Mouse (Mus musculus): ENCODE results near the gene Espn. TPM values are rescaled to one million over a fixed set of nuclear protein-coding genes. Genes with fewer than 3 reads are reported as not detected.

Gene Espn
- polyA plus RNA-seq (2014; fragmentation: Nextera tagmentation; extraction: Ambion mirVana), result 1.6 and 1.9 TPM in 2 replicates

DNA sequence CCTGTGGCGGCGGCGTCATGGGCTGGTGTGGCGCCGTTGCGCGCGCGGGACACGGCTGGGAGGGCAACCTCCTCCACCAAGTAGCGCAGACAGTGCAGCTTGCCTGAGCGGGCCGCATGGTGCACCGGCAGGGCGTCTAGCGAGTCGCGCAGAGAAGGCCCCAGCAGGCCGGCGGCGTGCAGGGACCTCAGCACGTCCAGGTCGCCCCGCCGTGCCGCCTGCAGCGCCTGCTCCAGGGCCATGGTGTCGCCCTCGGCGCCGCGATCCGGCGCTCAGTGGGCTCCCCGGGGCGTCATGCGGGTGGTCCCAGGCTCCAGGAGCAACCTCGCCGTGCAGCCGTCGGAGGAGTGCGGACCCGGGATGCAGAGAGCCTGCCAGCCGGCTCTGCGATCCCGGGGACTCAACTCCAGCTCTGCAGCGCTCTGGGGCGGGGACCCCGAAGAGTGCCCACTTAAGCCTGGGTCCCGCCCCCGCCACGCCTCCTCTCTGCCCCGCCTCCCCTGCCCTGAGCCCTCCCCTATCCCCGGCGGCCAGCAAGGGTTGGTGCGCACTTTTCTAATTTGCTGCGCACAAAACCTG, at the start of gene Espn:
Espn (minus strand) TSS at position 406 of the 579 bp plus-strand sequence.
- DNase-seq (ENCODE audit: low spot score) (peak; percentile 82), ATAC-seq (ENCODE audit: insufficient number of reproducible peaks, low FRiP score, low TSS enrichment, low read depth) (peak; percentile 78)
- Histone ChIP-seq H3K27ac (replicated peaks; ENCODE audit: low read depth, low read length) (no peak within 1 kb of the TSS), H3K27me3 (ENCODE audit: control insufficient read depth, insufficient read depth, low read length) (peaks cover 40% of the 10 kb centered on the region), H3K9ac (ENCODE audit: low read length) (no peak within 1 kb of the TSS; the same call in 1 of the 2 replicates), H3K9me3 (ENCODE audit: control insufficient read depth, low read length) (no peaks in the 10 kb centered on the region), H3K4me2 (ENCODE audit: low read depth, severe bottlenecking) (peak within 1 kb of the TSS; percentile 69), H3K4me3 (ENCODE audit: low read depth, low read length) (peak within 1 kb of the TSS; percentile 38), H3K36me3 (ENCODE audit: control insufficient read depth, insufficient read depth, low read length) (no peaks in the 10 kb centered on the region), H3K4me1 (ENCODE audit: control insufficient read depth, insufficient read depth, low read length) (0 out of 2 replicates have a peak, but pooled peaks cover 4% of the 10 kb centered on the region)
- WGBS, result 1% methylated on average over 53 of the region's 57 CpGs

DNA sequence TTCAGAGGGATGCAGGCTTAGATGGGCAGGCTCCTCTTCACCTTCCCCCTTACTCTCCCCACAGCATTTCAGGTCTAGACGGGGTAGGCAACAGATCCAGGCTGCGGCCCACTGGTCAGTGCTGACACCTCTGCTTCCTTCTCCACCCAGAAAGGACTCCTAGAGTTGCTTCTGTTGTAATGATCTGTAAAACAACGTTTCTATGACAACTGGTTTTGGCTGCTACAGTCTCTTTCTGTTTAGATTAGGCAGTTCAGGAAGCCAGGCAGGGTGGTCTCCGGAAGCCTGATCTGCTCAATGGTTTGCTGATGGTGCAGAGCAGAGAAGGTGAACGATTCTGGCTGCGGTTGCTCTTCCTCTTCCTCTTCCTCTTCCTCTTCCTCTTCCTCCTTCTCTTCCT, 49.3 kb upstream of the Espn start:
- WGBS, result 82% methylated on average over 6 of the region's 6 CpGs
- no peak for ATAC-seq (ENCODE audit: insufficient number of reproducible peaks, low FRiP score, low TSS enrichment, low read depth)
- DNase-seq (ENCODE audit: low spot score), result no peak

DNA sequence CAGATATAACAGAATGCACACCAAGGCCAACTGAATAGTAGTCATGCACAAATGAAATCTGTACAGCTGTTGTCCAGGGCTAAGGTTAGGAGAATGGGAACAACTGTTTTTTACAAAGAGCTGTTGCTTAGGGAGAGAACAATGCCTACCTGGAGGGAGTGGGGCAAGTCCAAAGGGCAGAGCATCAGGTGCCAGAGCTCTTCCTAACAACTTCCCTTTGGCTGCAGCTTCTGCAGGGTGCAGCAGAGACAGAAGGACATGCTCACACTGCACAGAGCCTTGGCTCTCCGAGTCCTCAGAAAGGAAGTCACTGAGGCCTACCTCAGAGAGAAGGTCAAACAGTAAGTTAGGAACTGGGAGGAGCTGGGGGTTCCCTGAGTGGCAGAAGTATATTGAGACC, 47.4 kb upstream of the Espn start:
- Histone ChIP-seq H3K27me3 (ENCODE audit: control insufficient read depth, insufficient read depth, low read length) (no peaks in the 10 kb centered on the region), H3K9me3 (ENCODE audit: control insufficient read depth, low read length) (no peaks in the 10 kb centered on the region), H3K27ac (replicated peaks; ENCODE audit: low read depth, low read length) (no peak overlapping the region), H3K9ac (ENCODE audit: low read length) (no peak overlapping the region), H3K4me2 (ENCODE audit: low read depth, severe bottlenecking) (no peak overlapping the region), H3K36me3 (ENCODE audit: control insufficient read depth, insufficient read depth, low read length) (no peaks in the 10 kb centered on the region), H3K4me1 (ENCODE audit: control insufficient read depth, insufficient read depth, low read length) (no peaks in the 10 kb centered on the region), H3K4me3 (ENCODE audit: low read depth, low read length) (no peak overlapping the region)
- DNase-seq (ENCODE audit: low spot score) (no peak), ATAC-seq (ENCODE audit: insufficient number of reproducible peaks, low FRiP score, low TSS enrichment, low read depth) (no peak)
- 63% methylated on average over 1 of the region's 1 CpGs for WGBS

More for the DNA sequence above, 49.3 kb upstream of the Espn start:
- Histone ChIP-seq H3K27ac (replicated peaks; ENCODE audit: low read depth, low read length) (no peak overlapping the region), H3K4me1 (ENCODE audit: control insufficient read depth, insufficient read depth, low read length) (no peaks in the 10 kb centered on the region), H3K4me2 (ENCODE audit: low read depth, severe bottlenecking) (no peak overlapping the region), H3K9ac (ENCODE audit: low read length) (no peak overlapping the region), H3K36me3 (ENCODE audit: control insufficient read depth, insufficient read depth, low read length) (no peaks in the 10 kb centered on the region), H3K27me3 (ENCODE audit: control insufficient read depth, insufficient read depth, low read length) (no peaks in the 10 kb centered on the region), H3K9me3 (ENCODE audit: control insufficient read depth, low read length) (no peaks in the 10 kb centered on the region), H3K4me3 (ENCODE audit: low read depth, low read length) (no peak overlapping the region)

DNA sequence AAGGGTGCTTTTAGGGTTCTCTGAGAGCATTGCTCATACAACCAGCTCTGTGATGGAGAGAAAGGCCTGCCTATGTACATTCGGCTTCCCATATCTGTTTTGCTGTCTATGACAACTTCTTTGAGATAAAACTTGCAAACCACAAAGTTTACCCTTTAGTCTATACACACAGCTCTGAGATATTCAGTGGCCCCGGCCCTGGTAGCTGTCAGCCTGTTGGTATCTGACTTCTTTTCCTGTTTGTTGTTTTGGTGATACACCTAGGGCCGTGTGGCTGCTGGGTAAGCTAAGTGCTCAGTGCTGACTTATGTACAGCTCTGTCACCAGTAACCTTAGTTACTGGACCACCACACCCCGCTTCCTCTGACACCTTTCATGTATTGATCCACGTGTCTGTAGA, 45.4 kb upstream of the Espn start:
- ATAC-seq (ENCODE audit: insufficient number of reproducible peaks, low FRiP score, low TSS enrichment, low read depth), result no peak
- H3K4me1 ChIP-seq (ENCODE audit: control insufficient read depth, insufficient read depth, low read length), result no peaks in the 10 kb centered on the region
- H3K36me3 ChIP-seq (ENCODE audit: control insufficient read depth, insufficient read depth, low read length), result no peaks in the 10 kb centered on the region
- no peak overlapping the region for H3K9ac ChIP-seq (ENCODE audit: low read length)
- H3K27ac ChIP-seq (replicated peaks; ENCODE audit: low read depth, low read length), result no peak overlapping the region
- no peaks in the 10 kb centered on the region for H3K9me3 ChIP-seq (ENCODE audit: control insufficient read depth, low read length)
- DNase-seq (ENCODE audit: low spot score), result no peak
- no peak overlapping the region for H3K4me2 ChIP-seq (ENCODE audit: low read depth, severe bottlenecking)
- no peaks in the 10 kb centered on the region for H3K27me3 ChIP-seq (ENCODE audit: control insufficient read depth, insufficient read depth, low read length)
- WGBS, result 76% methylated on average over 5 of the region's 5 CpGs
- H3K4me3 ChIP-seq (ENCODE audit: low read depth, low read length), result no peak overlapping the region

DNA sequence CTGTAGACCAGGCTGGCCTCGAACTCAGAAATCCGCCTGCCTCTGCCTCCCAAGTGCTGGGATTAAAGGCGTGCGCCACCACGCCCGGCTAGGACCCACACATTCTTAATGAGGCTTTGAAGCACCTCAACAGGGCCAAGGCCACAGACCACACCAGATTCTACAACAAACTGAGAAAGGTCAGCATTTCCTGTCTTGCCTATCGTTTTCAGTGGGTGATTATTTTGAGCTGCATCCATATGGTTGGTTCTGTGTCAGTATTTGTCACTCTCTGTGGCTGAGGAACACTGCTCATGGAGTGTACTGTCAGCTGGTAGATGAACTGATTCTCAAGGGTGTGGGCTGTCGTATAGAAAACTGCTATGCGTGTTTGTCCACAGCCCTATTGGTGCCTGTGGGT, 44.1 kb upstream of the Espn start:
- Histone ChIP-seq H3K9me3 (ENCODE audit: control insufficient read depth, low read length) (no peaks in the 10 kb centered on the region), H3K4me1 (ENCODE audit: control insufficient read depth, insufficient read depth, low read length) (no peaks in the 10 kb centered on the region), H3K27me3 (ENCODE audit: control insufficient read depth, insufficient read depth, low read length) (no peaks in the 10 kb centered on the region), H3K9ac (ENCODE audit: low read length) (no peak overlapping the region), H3K27ac (replicated peaks; ENCODE audit: low read depth, low read length) (no peak overlapping the region), H3K4me3 (ENCODE audit: low read depth, low read length) (no peak overlapping the region), H3K4me2 (ENCODE audit: low read depth, severe bottlenecking) (no peak overlapping the region), H3K36me3 (ENCODE audit: control insufficient read depth, insufficient read depth, low read length) (no peaks in the 10 kb centered on the region)
- 94% methylated on average over 8 of the region's 9 CpGs for WGBS
- DNase-seq (ENCODE audit: low spot score), result no peak
- no peak for ATAC-seq (ENCODE audit: insufficient number of reproducible peaks, low FRiP score, low TSS enrichment, low read depth)

DNA sequence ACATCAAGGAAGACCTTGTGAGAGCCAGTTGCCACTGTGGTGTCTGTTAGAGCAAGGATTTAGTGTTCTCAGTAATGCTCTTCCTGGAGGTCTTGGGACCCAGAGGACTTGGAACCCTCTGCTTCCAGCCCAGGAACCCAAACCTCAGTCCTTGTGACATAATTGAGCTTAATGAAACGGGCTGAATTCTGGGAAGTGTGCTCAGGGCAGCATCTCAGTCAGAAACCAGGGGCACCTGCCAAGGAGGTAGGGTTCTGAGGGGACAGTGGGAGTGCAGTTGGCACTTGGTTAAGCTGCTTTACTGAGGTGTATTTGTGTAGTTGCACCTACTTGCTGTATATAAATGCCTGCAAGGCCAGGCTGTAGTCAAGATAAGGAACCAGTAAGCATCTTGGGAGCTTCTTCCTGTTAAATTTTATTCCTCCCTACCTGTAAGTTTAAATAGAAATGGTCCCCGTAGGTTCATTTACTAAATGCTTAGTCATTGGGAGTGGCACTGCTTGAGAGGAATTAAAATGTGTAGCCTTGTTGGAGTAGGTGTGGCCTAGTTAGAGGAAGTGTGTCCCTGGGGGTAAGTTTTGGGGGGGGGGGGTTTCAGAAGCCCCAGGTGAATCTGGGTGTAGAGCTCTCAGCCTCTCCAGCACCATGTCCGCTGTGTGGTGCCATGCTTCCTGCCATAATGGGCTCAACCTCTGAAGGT, 42.5 kb upstream of the Espn start:
- H3K4me1 ChIP-seq (ENCODE audit: control insufficient read depth, insufficient read depth, low read length), result no peaks in the 10 kb centered on the region
- H3K4me2 ChIP-seq (ENCODE audit: low read depth, severe bottlenecking), result no peak overlapping the region
- ATAC-seq (ENCODE audit: insufficient number of reproducible peaks, low FRiP score, low TSS enrichment, low read depth) (no peak), DNase-seq (ENCODE audit: low spot score) (no peak)
- H3K9me3 ChIP-seq (ENCODE audit: control insufficient read depth, low read length), result no peaks in the 10 kb centered on the region
- H3K27me3 ChIP-seq (ENCODE audit: control insufficient read depth, insufficient read depth, low read length), result no peaks in the 10 kb centered on the region
- H3K4me3 ChIP-seq (ENCODE audit: low read depth, low read length), result no peak overlapping the region
- no peak overlapping the region for H3K27ac ChIP-seq (replicated peaks; ENCODE audit: low read depth, low read length)
- no peaks in the 10 kb centered on the region for H3K36me3 ChIP-seq (ENCODE audit: control insufficient read depth, insufficient read depth, low read length)
- 83% methylated on average over 3 of the region's 3 CpGs for WGBS
- no peak overlapping the region for H3K9ac ChIP-seq (ENCODE audit: low read length)

DNA sequence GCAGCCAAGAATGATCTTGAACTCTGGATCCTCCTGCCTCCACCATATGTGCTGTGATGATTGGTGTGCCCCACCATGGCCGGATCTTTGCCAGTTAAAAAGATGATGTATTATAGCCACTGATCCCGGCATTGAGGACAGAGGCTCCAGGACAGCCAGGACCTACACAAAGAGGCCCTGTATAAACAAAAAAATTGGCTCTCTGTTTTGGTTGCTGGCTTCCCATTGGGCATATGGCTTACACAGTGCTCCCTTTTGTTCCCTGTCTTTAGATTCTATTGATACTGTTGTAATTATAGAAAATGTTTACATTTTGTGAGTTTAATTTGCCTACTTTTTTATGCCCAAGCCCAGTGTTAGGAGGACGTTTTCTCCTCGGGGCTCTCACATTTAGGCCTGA, 40.4 kb upstream of the Espn start:
- H3K9ac ChIP-seq (ENCODE audit: low read length), result no peak overlapping the region
- no peak overlapping the region for H3K27ac ChIP-seq (replicated peaks; ENCODE audit: low read depth, low read length)
- WGBS, result 77% methylated on average over 4 of the region's 4 CpGs
- H3K27me3 ChIP-seq (ENCODE audit: control insufficient read depth, insufficient read depth, low read length), result no peaks in the 10 kb centered on the region
- no peaks in the 10 kb centered on the region for H3K9me3 ChIP-seq (ENCODE audit: control insufficient read depth, low read length)
- no peaks in the 10 kb centered on the region for H3K36me3 ChIP-seq (ENCODE audit: control insufficient read depth, insufficient read depth, low read length)
- no peak overlapping the region for H3K4me2 ChIP-seq (ENCODE audit: low read depth, severe bottlenecking)
- ATAC-seq (ENCODE audit: insufficient number of reproducible peaks, low FRiP score, low TSS enrichment, low read depth), result no peak
- H3K4me3 ChIP-seq (ENCODE audit: low read depth, low read length), result no peak overlapping the region
- H3K4me1 ChIP-seq (ENCODE audit: control insufficient read depth, insufficient read depth, low read length), result no peaks in the 10 kb centered on the region
- DNase-seq (ENCODE audit: low spot score), result no peak

DNA sequence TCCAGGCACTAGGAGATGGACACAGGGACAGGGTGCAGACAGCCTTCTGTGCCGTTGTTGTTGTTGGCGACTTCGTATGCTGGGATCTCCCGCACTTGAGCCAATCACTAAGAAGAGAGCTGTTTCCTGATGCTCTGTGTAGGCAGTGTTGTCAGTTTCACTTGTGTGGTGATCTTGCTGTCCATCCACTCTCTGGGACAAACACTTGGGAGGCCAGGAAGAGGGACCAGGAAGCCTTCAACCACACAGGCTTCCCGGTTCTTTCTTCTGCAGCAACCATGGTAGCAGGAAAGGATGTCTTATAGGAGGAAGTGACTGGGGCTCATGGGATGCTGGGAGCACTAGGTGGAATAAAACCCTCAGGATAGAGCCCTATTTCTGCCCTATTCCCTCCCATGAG, 38.5 kb upstream of the Espn start:
- H3K4me1 ChIP-seq (ENCODE audit: control insufficient read depth, insufficient read depth, low read length), result peaks cover 8% of the 10 kb centered on the region
- no peak overlapping the region for H3K4me3 ChIP-seq (ENCODE audit: low read depth, low read length)
- H3K36me3 ChIP-seq (ENCODE audit: control insufficient read depth, insufficient read depth, low read length), result no peaks in the 10 kb centered on the region
- H3K9me3 ChIP-seq (ENCODE audit: control insufficient read depth, low read length), result no peaks in the 10 kb centered on the region
- ATAC-seq (ENCODE audit: insufficient number of reproducible peaks, low FRiP score, low TSS enrichment, low read depth), result no peak
- H3K4me2 ChIP-seq (ENCODE audit: low read depth, severe bottlenecking), result no peak overlapping the region
- no peaks in the 10 kb centered on the region for H3K27me3 ChIP-seq (ENCODE audit: control insufficient read depth, insufficient read depth, low read length)
- 81% methylated on average over 5 of the region's 5 CpGs for WGBS
- no peak for DNase-seq (ENCODE audit: low spot score)
- H3K27ac ChIP-seq (replicated peaks; ENCODE audit: low read depth, low read length), result no peak overlapping the region
- H3K9ac ChIP-seq (ENCODE audit: low read length), result no peak overlapping the region

Measured in limb, embryonic 11.5 days (tissue).